Mouse (Mus musculus) liver, adult 2 months (tissue): ENCODE data around the gene Retreg1. TPM values are rescaled to one million over a fixed set of nuclear protein-coding genes. Genes with fewer than 3 reads are reported as not detected.
A peak's percentile ranks its signal among the peaks of the same experiment; 100 is the strongest.

Experiments used
- DNase-seq: peaks from one replicate; pipeline ENCODE4 v3.0.0-alpha.2; 2011; ENCODE audit warnings: low read depth, low spot score; ENCODE audit errors: extremely low read depth
- H3K27ac ChIP-seq: fragments of 200-500 bp; replicated peaks from 2 replicates; pipeline ENCODE4 v1.5.1; 2012; ENCODE audit warnings: low read depth, mild to moderate bottlenecking, control low read depth, inconsistent platforms, low read length; ENCODE audit not compliant: insufficient read depth
- H3K27me3 ChIP-seq: fragments of 200-500 bp; 2 replicates; pipeline ENCODE4 v1.6.1; 2012; ENCODE audit warnings: mild to moderate bottlenecking, moderate library complexity, low read length, inconsistent platforms; ENCODE audit not compliant: control insufficient read depth, insufficient read depth
- H3K36me3 ChIP-seq: fragments of 200-500 bp; 2 replicates; pipeline ENCODE4 v1.6.1; 2012; ENCODE audit warnings: low read length, inconsistent platforms; ENCODE audit not compliant: control insufficient read depth, insufficient read depth
- H3K4me1 ChIP-seq: fragments of 200-500 bp; 2 replicates; pipeline ENCODE4 v1.6.1; 2011; ENCODE audit warnings: low read length; ENCODE audit not compliant: control insufficient read depth, insufficient read depth
- H3K4me3 ChIP-seq: fragments of 200-500 bp; 2 replicates; pipeline ENCODE4 v1.5.1; 2011; ENCODE audit warnings: low read depth, mild to moderate bottlenecking, control low read depth, low read length, moderate library complexity; ENCODE audit not compliant: insufficient read depth
- H3K79me2 ChIP-seq: fragments of 200-500 bp; 2 replicates; pipeline ENCODE4 v1.6.1; 2012; ENCODE audit warnings: inconsistent platforms, mild to moderate bottlenecking, low read length, moderate library complexity; ENCODE audit not compliant: control insufficient read depth, insufficient read depth
- H3K9ac ChIP-seq: fragments of 200-500 bp; 2 replicates; pipeline ENCODE4 v1.6.1; 2012; ENCODE audit warnings: low read depth, mild to moderate bottlenecking, control low read depth, inconsistent platforms, low read length
- CTCF ChIP-seq: fragments of 200-500 bp; IDR thresholded peaks from 2 replicates; pipeline ENCODE4 v1.5.1; 2011; ENCODE audit warnings: low read depth, low read length, control low read depth
- POLR2A ChIP-seq: fragments of 200-500 bp; IDR thresholded peaks from 2 replicates; pipeline ENCODE4 v1.6.1; 2011; ENCODE audit warnings: low read length, control low read depth; ENCODE audit not compliant: insufficient read depth; ENCODE audit errors: extremely low read depth
- WGBS: fragments of 180-500 bp; shearing (Covaris S2); methylation state at CpG from one replicate; pipeline ENCODE4 v1.1.7; 2018; 5-methylcytosine and 5-hydroxymethylcytosine counted together
- polyA plus RNA-seq: library from polyadenylated mRNA; depleted of rRNA; stranded (reverse); fragments of >200 nt; gene quantifications from 2 replicates; pipeline ENCODE4 v1.2.3, GENCODE M21; 2012
- total RNA-seq: library from RNA; depleted of rRNA; stranded (reverse); fragments of >200 nt; gene quantifications from 2 replicates; pipeline ENCODE4 v1.2.3, GENCODE M21; 2014

Retreg1 gene
- total and polyA plus RNA-seq, 2 experiments: 16.1 to 176 TPM

- TF ChIP-seq POLR2A: no peak
- TF ChIP-seq CTCF: no peak
- WGBS: 87% methylated on average over 5 of the region's 5 CpGs
Observed at GRCm38 (mm10) chr15:25899021-25899420, 56.0 kb downstream of the Retreg1 start.

DNA sequence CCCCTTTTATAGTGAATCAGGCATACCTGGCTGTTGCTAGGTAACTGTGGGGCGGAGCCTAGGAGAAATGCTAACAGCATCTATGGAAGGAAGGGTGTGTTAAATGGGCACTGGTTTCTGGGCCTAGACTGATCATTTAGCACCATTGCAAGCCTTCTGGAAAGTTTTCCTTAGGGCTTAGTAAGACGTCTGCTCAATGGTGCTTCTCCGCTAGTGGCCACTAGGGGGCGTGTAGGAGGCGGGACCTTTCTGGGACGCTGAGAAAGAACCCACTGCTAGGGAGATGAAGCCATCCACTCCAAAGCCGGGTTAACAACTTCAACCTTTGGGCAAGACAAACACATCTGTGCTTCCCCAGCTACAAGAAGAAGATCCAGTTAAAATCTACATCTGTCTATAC lies 57.6 kb downstream of the Retreg1 start:
- 4% methylated on average over 7 of the region's 7 CpGs for WGBS
- Histone ChIP-seq H3K79me2 (no peaks in the 10 kb centered on the region), H3K27me3 (no peaks in the 10 kb centered on the region), H3K4me1 (no peaks in the 10 kb centered on the region), H3K36me3 (no peaks in the 10 kb centered on the region), H3K27ac (no peak overlapping the region), H3K9ac (no peak overlapping the region), H3K4me3 (no peak overlapping the region)
- DNase-seq: peak; percentile 53
- TF ChIP-seq CTCF (peak; percentile 92), POLR2A (no peak)

More at GRCm38 (mm10) chr15:25899021-25899420, 56.0 kb downstream of the Retreg1 start:
- Histone ChIP-seq H3K4me1 (no peaks in the 10 kb centered on the region), H3K4me3 (no peak overlapping the region), H3K27ac (no peak overlapping the region), H3K27me3 (no peaks in the 10 kb centered on the region), H3K79me2 (no peaks in the 10 kb centered on the region), H3K36me3 (no peaks in the 10 kb centered on the region), H3K9ac (no peak overlapping the region)
- DNase-seq: no peak

DNA sequence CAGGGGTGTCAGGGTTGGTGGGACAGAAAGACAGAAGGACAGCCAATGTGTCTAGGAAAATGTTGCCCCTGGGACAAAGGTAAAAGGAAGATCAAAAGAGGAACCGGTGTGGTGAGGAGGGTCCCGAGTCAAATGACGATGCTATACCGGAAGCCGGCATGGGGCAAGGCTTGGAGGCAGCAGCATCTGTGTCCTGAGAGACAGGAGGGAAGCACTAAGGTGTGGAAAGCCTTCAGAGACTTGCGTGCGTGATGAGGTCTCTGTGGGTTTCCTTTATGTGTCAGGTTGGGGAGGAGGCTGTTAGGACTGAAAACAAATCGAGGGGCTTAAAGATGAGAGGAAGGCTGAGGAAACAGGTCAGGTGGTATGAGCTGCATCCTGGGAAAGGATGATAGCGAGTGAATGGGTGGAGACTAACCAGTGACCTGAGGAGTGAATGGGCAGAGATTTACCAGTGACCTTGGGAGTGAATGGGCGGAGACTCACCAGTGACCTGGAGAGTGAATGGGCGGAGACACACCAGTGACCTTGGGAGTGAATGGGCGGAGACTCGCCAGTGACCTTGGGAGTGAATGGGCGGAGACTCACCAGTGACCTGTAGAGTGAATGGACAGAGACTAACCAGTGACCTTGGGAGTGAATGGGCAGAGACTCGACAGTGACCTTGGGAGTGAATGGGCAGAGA lies 60.1 kb downstream of the Retreg1 start:
- Histone ChIP-seq H3K27ac (no peak overlapping the region), H3K9ac (no peak overlapping the region), H3K79me2 (no peaks in the 10 kb centered on the region), H3K27me3 (no peaks in the 10 kb centered on the region), H3K36me3 (no peaks in the 10 kb centered on the region), H3K4me3 (no peak overlapping the region), H3K4me1 (no peaks in the 10 kb centered on the region)
- 93% methylated on average over 15 of the region's 15 CpGs for WGBS
- DNase-seq: no peak
- TF ChIP-seq POLR2A (no peak), CTCF (no peak)

GRCm38 (mm10) chr15:25904435-25905021 lies 61.5 kb downstream of the Retreg1 start:
- no peak overlapping the region for H3K9ac ChIP-seq
- H3K4me3 ChIP-seq: no peak overlapping the region
- WGBS: 83% methylated on average over 14 of the region's 14 CpGs
- H3K79me2 ChIP-seq: no peaks in the 10 kb centered on the region
- H3K4me1 ChIP-seq: no peaks in the 10 kb centered on the region
- H3K36me3 ChIP-seq: no peaks in the 10 kb centered on the region
- H3K27me3 ChIP-seq: no peaks in the 10 kb centered on the region
- DNase-seq: no peak
- TF ChIP-seq CTCF: no peak
- TF ChIP-seq POLR2A: no peak
- no peak overlapping the region for H3K27ac ChIP-seq

DNA sequence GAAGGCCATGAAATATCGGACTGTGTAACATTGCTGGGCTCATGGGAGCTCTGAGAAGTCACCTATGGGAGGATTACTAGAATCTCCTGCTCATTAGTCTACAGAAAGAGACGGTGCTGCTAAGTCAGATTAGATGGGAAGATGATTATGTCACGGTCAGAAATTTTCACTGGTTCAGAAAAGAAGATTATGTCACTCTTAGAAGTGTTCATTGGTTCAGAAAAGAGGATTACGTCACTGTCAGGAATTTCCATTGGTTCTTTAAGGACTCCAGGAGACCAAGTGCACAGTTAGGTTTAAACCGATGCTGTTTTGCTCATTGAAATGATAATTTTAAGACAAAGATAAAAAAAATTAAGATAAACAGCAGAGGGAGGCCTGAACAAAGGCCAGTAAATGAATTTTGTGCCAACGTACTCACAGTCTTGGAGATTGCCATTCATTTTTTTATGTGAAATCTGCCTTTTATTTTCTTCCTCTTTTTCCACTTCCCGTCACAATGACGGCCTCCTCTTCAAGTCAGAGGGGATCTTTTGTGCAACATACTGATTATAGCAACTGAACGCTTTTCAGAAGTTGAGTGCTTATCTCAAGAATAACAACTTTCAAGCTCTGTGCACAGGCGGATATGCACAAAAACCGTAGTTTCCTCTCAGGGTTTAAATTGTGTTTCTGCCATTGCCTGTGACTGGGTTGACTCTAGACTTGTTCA lies 67.0 kb downstream of the Retreg1 start:
- WGBS: 77% methylated on average over 11 of the region's 11 CpGs
- H3K36me3 ChIP-seq: no peaks in the 10 kb centered on the region
- H3K4me1 ChIP-seq: peaks cover 7% of the 10 kb centered on the region
- H3K79me2 ChIP-seq: no peaks in the 10 kb centered on the region
- H3K27ac ChIP-seq: no peak overlapping the region
- no peak overlapping the region for H3K9ac ChIP-seq
- no peak for DNase-seq
- no peak for TF ChIP-seq POLR2A
- no peak for TF ChIP-seq CTCF
- H3K4me3 ChIP-seq: no peak overlapping the region
- H3K27me3 ChIP-seq: no peaks in the 10 kb centered on the region
